Mouse (Mus musculus) neutrophil, adult 5-6 weeks (primary cell): Measurements from ENCODE around the gene Slc22a14. TPM values are rescaled to one million over a fixed set of nuclear protein-coding genes. Genes with fewer than 3 reads are reported as not detected.
"Not testable (repeated sequence)": the region's sequence is repeated elsewhere in the genome, so short reads cannot be mapped to it uniquely, and the experiment has no call there.

ENCODE experiments used
- ATAC-seq: fragments of 151-379, 151-347 bp; 2 replicates; pipeline ENCODE4 v1.8.0; 2017; ENCODE audit warnings: mild to moderate bottlenecking, moderate TSS enrichment; ENCODE audit not compliant: insufficient number of reproducible peaks, poor library complexity, low FRiP score, severe bottlenecking; ENCODE audit errors: extremely low read depth
- total RNA-seq: library from RNA; stranded (forward); fragments of 200-1000 nt; gene quantifications from 2 replicates; pipeline ENCODE4 v1.2.3, GENCODE M21; 2017

Slc22a14 gene
- total RNA-seq, 1 experiment from 2014 or later = not detected

GRCm38 (mm10) chr9:119274814-119275213, 90.5 kb downstream of the Slc22a14 start:
- not testable (repeated sequence) for ATAC-seq

- no peak for ATAC-seq
Observed at GRCm38 (mm10) chr9:119271496-119271895, 93.9 kb downstream of the Slc22a14 start.

- no peak for ATAC-seq
Observed at GRCm38 (mm10) chr9:119268588-119269145, 96.7 kb downstream of the Slc22a14 start.

GRCm38 (mm10) chr9:119268120-119268519, 97.2 kb downstream of the Slc22a14 start:
- no peak for ATAC-seq

- not testable (repeated sequence) for ATAC-seq
Observed at GRCm38 (mm10) chr9:119266121-119266395, 99.3 kb downstream of the Slc22a14 start.

GRCm38 (mm10) chr9:119265373-119266120, 99.8 kb downstream of the Slc22a14 start:
- ATAC-seq = not testable (repeated sequence)

GRCm38 (mm10) chr9:119263067-119263466, 102.3 kb downstream of the Slc22a14 start:
- ATAC-seq = no peak

- no peak for ATAC-seq
Observed at GRCm38 (mm10) chr9:119260825-119261224, 104.5 kb downstream of the Slc22a14 start.

GRCm38 (mm10) chr9:119258785-119259184, 106.6 kb downstream of the Slc22a14 start:
- ATAC-seq = no peak

- ATAC-seq = no peak
Observed at GRCm38 (mm10) chr9:119258128-119258527, 107.2 kb downstream of the Slc22a14 start.

GRCm38 (mm10) chr9:119256161-119256560, 109.2 kb downstream of the Slc22a14 start:
- ATAC-seq = no peak

- ATAC-seq = no peak
Observed at GRCm38 (mm10) chr9:119255096-119255495, 110.3 kb downstream of the Slc22a14 start.

- ATAC-seq = no peak
Observed at GRCm38 (mm10) chr9:119254187-119254586, 111.2 kb downstream of the Slc22a14 start.

- ATAC-seq = no peak
Observed at GRCm38 (mm10) chr9:119247996-119248395, 117.4 kb downstream of the Slc22a14 start.

- ATAC-seq = no peak
Observed at GRCm38 (mm10) chr9:119246826-119247225, 118.5 kb downstream of the Slc22a14 start.

GRCm38 (mm10) chr9:119243981-119244380, 121.4 kb downstream of the Slc22a14 start:
- no peak for ATAC-seq

- ATAC-seq = no peak
Observed at GRCm38 (mm10) chr9:119241169-119241865, 124.0 kb downstream of the Slc22a14 start.

GRCm38 (mm10) chr9:119240286-119240997, 124.9 kb downstream of the Slc22a14 start:
- no peak for ATAC-seq

- no peak for ATAC-seq
Observed at GRCm38 (mm10) chr9:119239274-119239673, 126.1 kb downstream of the Slc22a14 start.

GRCm38 (mm10) chr9:119238796-119239195, 126.6 kb downstream of the Slc22a14 start:
- ATAC-seq = no peak
